Mouse (Mus musculus) spleen, adult 2 months (tissue): ENCODE measurements at regions not wholly inside any gene's neighbourhood (a gene's known extent, or its start where the extent isn't known, plus 50 kb on each side); places are given as distances from the start of the nearest gene placed in this dataset.

Experiments
- CTCF ChIP-seq: fragments of 200-500 bp; IDR thresholded peaks from 2 replicates; pipeline ENCODE4 v1.5.1; 2011; ENCODE audit warnings: mild to moderate bottlenecking, inconsistent platforms; ENCODE audit not compliant: insufficient read depth, insufficient read length, insufficient replicate concordance; ENCODE audit errors: extremely low read depth
- POLR2A ChIP-seq: fragments of 200-500 bp; IDR thresholded peaks from 2 replicates; pipeline ENCODE4 v1.6.1; 2011; ENCODE audit warnings: low read depth, low read length, inconsistent platforms

DNA sequence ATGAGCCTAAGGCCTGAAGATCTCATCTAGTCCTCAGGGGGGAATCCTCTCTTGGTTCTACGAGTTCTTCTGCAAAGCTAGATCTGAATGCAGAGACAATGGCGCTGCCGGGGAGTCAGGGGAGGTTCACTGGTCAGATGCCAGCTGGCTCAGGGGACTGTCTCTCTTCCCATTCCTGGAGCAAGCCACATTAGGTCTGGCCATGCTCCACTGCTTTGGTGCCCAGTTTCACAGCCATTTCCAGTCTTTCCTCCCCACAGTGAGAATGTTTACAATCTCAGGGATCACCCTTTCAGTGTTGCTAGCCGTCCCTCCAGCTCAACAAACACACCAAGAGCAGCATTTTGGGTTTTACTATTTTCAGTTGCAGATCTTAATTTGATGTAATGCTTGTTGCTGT is 233.7 kb upstream of the Cdh11 start:
- TF ChIP-seq CTCF: no peak
- TF ChIP-seq POLR2A: no peak
